18 mouse cellular contexts compared by ENCODE assay signal in genomic region chr7:43113929-43114328, GRCm38 (mm10). TPM values are rescaled to one million over a fixed set of nuclear protein-coding genes. Genes with fewer than 3 reads are reported as not detected.
DNase-seq lines count a peak whose midpoint lies in the region; TF ChIP-seq lines count a peak whose summit lies in the region.
"Not testable (repeated sequence)": the region's sequence is repeated elsewhere in the genome, so short reads cannot be mapped to it uniquely, and the experiment has no call there.
"Had no signal": no experiment of that assay in that cellular context is flagged by ENCODE, and none has a peak within 500 bp of the region (broad histone marks: within the 10 kb centered on the region; RNA-seq: fewer than 3 reads in every experiment).

TSS of gene Zfp936 (plus strand) at chr7:43114229.

- TF ChIP-seq EP300 in ES-Bruce4 (IDR thresholded peaks at IDR 0.05; ENCODE audit: insufficient read depth, low read depth, low read length): not testable (repeated sequence)

- H3K36me3 ChIP-seq in ES-Bruce4 (ENCODE audit: control insufficient read depth, insufficient read depth, low read length, poor library complexity, severe bottlenecking); ES-E14 (ENCODE audit: control insufficient read depth, insufficient read depth, low read length, poor library complexity, severe bottlenecking); testis, adult 2 months (ENCODE audit: control insufficient read depth, insufficient read depth, low read length): not testable (repeated sequence)

- not testable (repeated sequence) for TF ChIP-seq POLR2A in ES-Bruce4 (IDR thresholded peaks at IDR 0.05; ENCODE audit: insufficient read depth, low read length); testis, adult 2 months (IDR thresholded peaks at IDR 0.05; ENCODE audit: control insufficient read depth, low read depth, low read length)

- H3K4me1 ChIP-seq in ES-Bruce4 (ENCODE audit: control insufficient read depth, insufficient read depth, low read length); ES-E14 (ENCODE audit: control insufficient read depth in 2 of 2, insufficient read depth in 2 of 2, low read length in 2 of 2, poor library complexity in 1 of 2); testis, adult 2 months (ENCODE audit: control insufficient read depth, insufficient read depth, low read length): not testable (repeated sequence)

- not testable (repeated sequence) for H3K4me3 ChIP-seq in ES-Bruce4 (ENCODE audit: low read depth, low read length); ES-E14 (ENCODE audit: insufficient read depth in 1 of 2, low read depth in 1 of 2, low read length in 2 of 2, poor library complexity in 1 of 2, severe bottlenecking in 1 of 2)
- peak within 1 kb of the TSS; percentile 30 for H3K4me3 ChIP-seq in testis, adult 2 months (ENCODE audit: control insufficient read depth, low read depth, low read length)

- not testable (repeated sequence) for H3K27ac ChIP-seq in ES-Bruce4 (ENCODE audit: insufficient read depth, low read length); ES-E14 (ENCODE audit: insufficient read depth, low read depth, low read length, poor library complexity, severe bottlenecking)
- H3K27ac ChIP-seq in testis, adult 2 months (ENCODE audit: control insufficient read depth, insufficient read depth, low read depth, low read length): peak within 1 kb of the TSS; percentile 48; the same call in 1 of the 2 replicates

- not testable (repeated sequence) for H3K9me3 ChIP-seq in ES-Bruce4 (replicated peaks; ENCODE audit: control insufficient read depth, insufficient read depth, low read length, poor library complexity, severe bottlenecking); ES-E14 (ENCODE audit: control insufficient read depth, insufficient read depth, low read depth, low read length)

- H3K27me3 ChIP-seq in ES-Bruce4 (ENCODE audit: control insufficient read depth, insufficient read depth, low read length, poor library complexity, severe bottlenecking); testis, adult 2 months (ENCODE audit: control insufficient read depth, insufficient read depth, low read length): not testable (repeated sequence)

- in situ Hi-C loops in ES-E14 (cut with MboI; ENCODE audit: low sequenced_read_pairs in 2 of 2, unreplicated experiment in 2 of 2): not testable (repeated sequence)

- peak; percentile 17 for DNase-seq in 3134 (ENCODE audit: extremely low read depth, insufficient read length, low spot score)
- DNase-seq in ES-E14 (ENCODE audit: low read depth, low spot score): not testable (repeated sequence)
- peak; percentile 23 for DNase-seq in R1 (ENCODE audit: low read depth, low spot score)

- H3K9ac ChIP-seq in ES-Bruce4 (ENCODE audit: low read depth, poor library complexity, severe bottlenecking); ES-E14 (ENCODE audit: insufficient read depth, low read depth, low read length, poor library complexity, severe bottlenecking): not testable (repeated sequence)

- TF ChIP-seq CTCF in ES-Bruce4 (IDR thresholded peaks at IDR 0.05; ENCODE audit: low read depth, low read length); testis, adult 2 months (IDR thresholded peaks at IDR 0.05; ENCODE audit: control insufficient read depth, insufficient read depth, insufficient replicate concordance, low read depth, low read length): not testable (repeated sequence)

RNA-seq across cellular contexts. Expression of gene Zfp936, which starts in this region (rescaled TPM):
- polyA plus RNA-seq in ES-Bruce4 (2011; ENCODE audit: insufficient read depth, insufficient read length, low read depth, missing spikeins): 26.1 and 29.6 TPM in 2 replicates
- total RNA-seq in ES-E14 (2012; rRNA removed): 80.2 and 91.3 TPM in 2 replicates
- 1.2 and 1.4 TPM in 2 replicates for polyA plus RNA-seq in testis, adult 2 months (2012; rRNA removed)
- total RNA-seq: adrenal gland, adult 18-20 months; adrenal gland, adult 2 months; adrenal gland, adult 8-10 months; adrenal gland, postnatal 10 days; adrenal gland, postnatal 14 days; adrenal gland, postnatal 25 days; adrenal gland, postnatal 36 days; adrenal gland, postnatal 4 days; MEL had no signal
- polyA plus RNA-seq: adrenal gland, adult 2 months; brain, embryonic 14.5 days; cerebellum, adult 2 months; G1E; Patski had no signal

Comparison
In these comparisons a context has a peak if more than half of its experiments do, and no peak if none do; other contexts are left out.
1. RNA of gene Zfp936 (polyA plus RNA-seq): 26.1 to 29.6 TPM in ES-Bruce4; 1.2 to 1.4 TPM in testis, adult 2 months; every median in the first group is over 10 times any median in the second.